Mouse (Mus musculus) C2C12 (cell line): ENCODE results near the gene Prnp. TPM values are rescaled to one million over a fixed set of nuclear protein-coding genes. Genes with fewer than 3 reads are reported as not detected.

Source experiments
- H3K27me3 ChIP-seq: one replicate; pipeline ENCODE4 v1.6.1; 2011; ENCODE audit not compliant: control insufficient read depth, insufficient read depth, insufficient read length
- H3K36me3 ChIP-seq: one replicate; pipeline ENCODE4 v1.6.1; 2011; ENCODE audit not compliant: control insufficient read depth, insufficient read depth
- H3K4me3 ChIP-seq: one replicate; pipeline ENCODE4 v1.5.1; 2011; ENCODE audit warnings: mild to moderate bottlenecking, control low read depth; ENCODE audit not compliant: poor library complexity, insufficient read depth, severe bottlenecking
- H3K79me2 ChIP-seq: one replicate; pipeline ENCODE4 v1.6.1; 2011; ENCODE audit not compliant: control insufficient read depth, insufficient read depth
- H3K79me3 ChIP-seq: one replicate; pipeline ENCODE4 v1.6.1; 2011; ENCODE audit warnings: low read depth, control low read depth
- H3ac ChIP-seq: one replicate; pipeline ENCODE3; 2011; ENCODE audit warnings: low read depth; ENCODE audit not compliant: control insufficient read depth, insufficient read length
- CEBPB ChIP-seq: IDR thresholded peaks from one replicate; pipeline ENCODE4 v1.6.1; 2011; ENCODE audit warnings: low read depth, mild to moderate bottlenecking, control low read depth, moderate library complexity
- CTCF ChIP-seq: IDR thresholded peaks from one replicate; pipeline ENCODE4 v1.5.1; 2011; ENCODE audit not compliant: control insufficient read depth, insufficient read depth, insufficient read length
- FOSL1 ChIP-seq: IDR thresholded peaks from one replicate; pipeline ENCODE4 v1.8.0; 2011; ENCODE audit warnings: mild to moderate bottlenecking, low read length; ENCODE audit not compliant: poor library complexity, insufficient read depth, severe bottlenecking
- MAX ChIP-seq: IDR thresholded peaks from one replicate; pipeline ENCODE4 v1.6.1; 2011; ENCODE audit warnings: mild to moderate bottlenecking, control low read depth
- MYOD1 ChIP-seq: IDR thresholded peaks from one replicate; pipeline ENCODE4 v1.6.1; 2011; ENCODE audit warnings: low read depth; ENCODE audit not compliant: control insufficient read depth, insufficient read length
- MYOG ChIP-seq: IDR thresholded peaks from one replicate; pipeline ENCODE4 v1.6.1; 2011; ENCODE audit not compliant: control insufficient read depth, insufficient read length; ENCODE audit errors: extremely low read depth
- USF1 ChIP-seq: IDR thresholded peaks from one replicate; pipeline ENCODE4 v1.6.1; 2011; ENCODE audit warnings: low read depth, mild to moderate bottlenecking, control low read depth, moderate library complexity
- polyA plus RNA-seq: library from polyadenylated mRNA; unstranded; fragments of >200 nt; fragmentation: generic; extraction: Trizol; gene quantifications from one replicate; pipeline ENCODE4 v1.2.1, GENCODE M21; 2012; ENCODE audit warnings: missing spikeins

The Prnp gene
- polyA plus RNA-seq, 1 experiment = 50.1 TPM

- no peaks in the 10 kb centered on the region for H3K27me3 ChIP-seq
- peaks cover 34% of the 10 kb centered on the region for H3K79me2 ChIP-seq
- H3K79me3 ChIP-seq = peaks cover 19% of the 10 kb centered on the region
- H3K4me3 ChIP-seq = no peak overlapping the region
- peaks cover 17% of the 10 kb centered on the region for H3K36me3 ChIP-seq
- H3ac ChIP-seq = no peak overlapping the region
- TF ChIP-seq CTCF = no peak
- TF ChIP-seq MAX = no peak
- TF ChIP-seq CEBPB = no peak
- TF ChIP-seq FOSL1 = no peak
- no peak for TF ChIP-seq MYOG
- no peak for TF ChIP-seq MYOD1
- TF ChIP-seq USF1 = no peak
Observed at GRCm38 (mm10) chr2:131908351-131908861, 1.3 kb upstream of the Prnp start.

- H3K79me2 ChIP-seq = peaks cover 39% of the 10 kb centered on the region
- no peak overlapping the region for H3K4me3 ChIP-seq
- no peak for TF ChIP-seq MYOG
- no peak for TF ChIP-seq USF1
- TF ChIP-seq MAX = no peak
- TF ChIP-seq FOSL1 = no peak
- no peak for TF ChIP-seq CEBPB
- TF ChIP-seq CTCF = no peak
- no peak for TF ChIP-seq MYOD1
Observed at GRCm38 (mm10) chr2:131908906-131909305, 822 bp upstream of the Prnp start.

GRCm38 (mm10) chr2:131910847-131911246 is 1.1 kb downstream of the Prnp start:
- peak overlapping the region; percentile 69 for H3K4me3 ChIP-seq
- peaks cover 41% of the 10 kb centered on the region for H3K36me3 ChIP-seq
- peaks cover 59% of the 10 kb centered on the region for H3K79me2 ChIP-seq
- TF ChIP-seq FOSL1 (no peak), CTCF (no peak), MYOD1 (no peak), MYOG (no peak), USF1 (no peak)
- H3K27me3 ChIP-seq = no peaks in the 10 kb centered on the region
- H3K79me3 ChIP-seq = peaks cover 26% of the 10 kb centered on the region
- no peak overlapping the region for H3ac ChIP-seq

More at GRCm38 (mm10) chr2:131908906-131909305, 822 bp upstream of the Prnp start:
- H3K36me3 ChIP-seq = peaks cover 22% of the 10 kb centered on the region
- H3K79me3 ChIP-seq = peaks cover 22% of the 10 kb centered on the region
- no peaks in the 10 kb centered on the region for H3K27me3 ChIP-seq
- no peak overlapping the region for H3ac ChIP-seq

GRCm38 (mm10) chr2:131911341-131911740 is 1.6 kb downstream of the Prnp start:
- no peak overlapping the region for H3K4me3 ChIP-seq
- no peaks in the 10 kb centered on the region for H3K27me3 ChIP-seq
- peaks cover 26% of the 10 kb centered on the region for H3K79me3 ChIP-seq
- no peak for TF ChIP-seq USF1
- no peak for TF ChIP-seq MAX
- TF ChIP-seq MYOG = no peak
- TF ChIP-seq FOSL1 = no peak
- TF ChIP-seq CEBPB = no peak
- TF ChIP-seq MYOD1 = no peak
- no peak for TF ChIP-seq CTCF
- H3K79me2 ChIP-seq = peaks cover 64% of the 10 kb centered on the region
- peaks cover 46% of the 10 kb centered on the region for H3K36me3 ChIP-seq
- no peak overlapping the region for H3ac ChIP-seq

- no peak for TF ChIP-seq MYOD1
- TF ChIP-seq MYOG = no peak
- TF ChIP-seq MAX = no peak
- TF ChIP-seq USF1 = no peak
- TF ChIP-seq CEBPB = no peak
- no peak for TF ChIP-seq FOSL1
- TF ChIP-seq CTCF = no peak
- Histone ChIP-seq H3K4me3 (no peak overlapping the region), H3K27me3 (no peaks in the 10 kb centered on the region), H3K79me2 (peaks cover 65% of the 10 kb centered on the region), H3ac (no peak overlapping the region), H3K79me3 (peaks cover 26% of the 10 kb centered on the region), H3K36me3 (peaks cover 57% of the 10 kb centered on the region)
Observed at GRCm38 (mm10) chr2:131912526-131913258, 3.0 kb downstream of the Prnp start.
